Mouse (Mus musculus): ENCODE results near the gene Gm14226. TPM values are rescaled to one million over a fixed set of nuclear protein-coding genes. Genes with fewer than 3 reads are reported as not detected.

The Gm14226 gene
- polyA plus RNA-seq (2017; shearing (Covaris generic)), result not detected

DNA sequence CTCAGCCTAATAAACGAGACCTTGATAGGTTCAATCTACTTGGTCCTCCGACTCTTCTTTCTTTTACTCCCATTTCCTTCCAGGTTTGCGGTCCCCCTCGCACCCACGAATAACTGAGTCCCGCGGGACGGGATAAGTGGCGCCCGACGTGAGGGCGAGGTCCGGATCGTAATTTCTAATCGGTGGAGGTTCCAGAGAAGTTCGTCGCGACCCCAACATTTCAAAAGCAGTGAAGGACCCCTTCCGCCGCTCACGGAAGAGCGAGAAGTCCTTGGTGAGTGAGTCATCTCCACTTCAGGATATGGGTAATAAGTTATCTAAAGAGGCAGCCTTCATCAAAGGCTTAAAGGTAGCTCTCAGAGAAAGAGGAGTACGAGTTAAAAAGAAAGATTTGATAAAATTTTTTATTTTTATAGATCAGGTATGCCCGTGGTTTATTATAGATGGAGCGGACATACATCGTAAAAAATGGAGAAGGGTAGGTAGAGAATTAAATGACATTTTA lies at the start of gene Gm14226:
Gm14226 (plus strand) TSS at position 16 of the 505 bp plus-strand sequence.

DNA sequence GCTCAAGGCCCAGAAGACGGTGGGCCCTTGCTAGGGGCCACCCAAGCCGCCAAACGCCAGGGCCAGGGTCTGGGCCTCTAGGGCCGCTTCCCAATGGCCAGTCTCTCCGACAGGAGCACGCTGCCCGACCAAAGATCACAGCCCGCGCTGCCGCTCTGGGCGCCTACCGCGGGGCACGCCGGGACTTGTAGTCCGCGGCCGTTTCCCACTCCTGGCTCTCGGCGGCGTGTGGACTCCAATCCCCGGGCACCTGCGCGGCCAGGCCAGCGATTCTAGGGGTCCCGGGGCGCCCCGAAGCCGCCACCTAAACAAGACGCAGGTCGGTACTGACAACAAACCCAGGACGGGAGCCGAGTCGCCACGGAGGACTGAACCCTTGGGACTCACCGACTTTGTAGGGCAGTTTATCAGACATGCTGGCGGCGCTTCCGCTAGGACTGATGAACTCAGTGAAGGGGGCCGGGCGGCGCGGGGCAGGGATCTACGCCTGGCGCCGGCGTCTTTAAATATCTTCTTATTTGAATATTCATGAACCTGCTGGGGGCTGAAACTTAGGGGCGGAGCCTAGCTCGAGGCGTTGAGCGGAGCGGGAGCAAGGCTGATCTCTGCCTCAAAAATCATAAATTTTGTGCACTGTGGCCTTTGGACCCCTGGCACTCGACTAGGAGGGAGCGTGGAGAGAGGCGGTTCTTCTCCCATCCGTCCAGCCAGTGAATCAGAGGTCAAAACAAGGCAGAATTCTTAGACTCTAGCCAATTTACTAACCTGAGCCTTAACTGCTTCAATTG lies 56.1 kb downstream of the Gm14226 start, which contains the start of gene Ahcy:
Ahcy (minus strand) TSS at position 520 of the 788 bp plus-strand sequence.

Other genes starting within 250 kb of the Gm14226 start
- not detected for gene Gm14214, start 248.2 kb upstream of the Gm14226 start, polyA plus RNA-seq (2017; shearing (Covaris generic))
- gene Raly, start 227.2 kb upstream of the Gm14226 start, polyA plus RNA-seq (2017; shearing (Covaris generic)), result 18.0 TPM
- not detected for gene a, start 226.9 kb upstream of the Gm14226 start, polyA plus RNA-seq (2017; shearing (Covaris generic))
- 54.6 TPM for gene Eif2s2, start 125.3 kb upstream of the Gm14226 start, polyA plus RNA-seq (2017; shearing (Covaris generic))
- 28.7 TPM for gene Ahcy, start 56.2 kb downstream of the Gm14226 start, polyA plus RNA-seq (2017; shearing (Covaris generic))
- 128 TPM for gene Itch, start 115.2 kb downstream of the Gm14226 start, polyA plus RNA-seq (2017; shearing (Covaris generic))
- 342 TPM for gene Dynlrb1, start 218.3 kb downstream of the Gm14226 start, polyA plus RNA-seq (2017; shearing (Covaris generic))